Mouse (Mus musculus): ENCODE measurements around the gene Arhgap35.

Gene Arhgap35

DNA sequence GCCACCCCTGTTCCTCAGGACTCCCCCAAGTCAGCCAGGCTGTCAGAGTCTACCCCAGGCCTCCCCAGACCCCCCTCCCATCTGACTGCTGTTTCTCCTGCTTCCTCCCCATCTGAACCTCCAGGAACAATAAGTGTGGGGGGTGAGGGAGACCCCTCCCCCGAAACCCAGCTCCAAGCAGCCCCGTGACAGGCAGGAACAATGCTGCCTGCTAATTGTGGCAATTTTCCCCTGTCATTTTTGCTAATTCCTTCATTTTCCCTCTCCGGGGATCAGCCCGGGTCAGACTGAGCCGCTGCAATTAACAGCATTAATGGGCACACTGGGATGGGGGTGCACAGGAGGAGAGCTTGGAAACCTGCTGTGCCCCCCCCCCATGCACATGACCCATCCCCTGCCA lies 146.7 kb downstream of the Arhgap35 start:
- in situ Hi-C loops (cut with MboI, MseI) = no loop called here

DNA sequence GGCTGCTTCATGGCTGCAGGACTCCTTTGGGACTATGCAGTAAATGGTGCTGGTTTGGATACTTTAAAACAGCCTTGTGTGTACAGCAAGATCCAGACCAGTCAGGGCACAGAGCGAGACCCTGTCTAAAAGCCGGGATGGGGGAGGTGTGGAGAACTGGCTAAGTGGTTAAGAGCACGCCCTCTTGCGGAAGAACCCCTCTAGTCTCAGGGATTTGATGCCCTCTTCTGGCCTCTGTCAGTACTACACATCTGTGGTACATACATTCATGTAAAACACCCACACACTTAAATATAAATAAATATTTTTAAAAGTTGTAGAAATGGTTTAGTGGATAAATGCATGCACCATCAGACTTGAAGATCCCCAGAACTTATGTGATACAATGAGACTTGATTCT lies 148.2 kb downstream of the Arhgap35 start:
- in situ Hi-C loops (cut with MboI, MseI) = no loop called here

DNA sequence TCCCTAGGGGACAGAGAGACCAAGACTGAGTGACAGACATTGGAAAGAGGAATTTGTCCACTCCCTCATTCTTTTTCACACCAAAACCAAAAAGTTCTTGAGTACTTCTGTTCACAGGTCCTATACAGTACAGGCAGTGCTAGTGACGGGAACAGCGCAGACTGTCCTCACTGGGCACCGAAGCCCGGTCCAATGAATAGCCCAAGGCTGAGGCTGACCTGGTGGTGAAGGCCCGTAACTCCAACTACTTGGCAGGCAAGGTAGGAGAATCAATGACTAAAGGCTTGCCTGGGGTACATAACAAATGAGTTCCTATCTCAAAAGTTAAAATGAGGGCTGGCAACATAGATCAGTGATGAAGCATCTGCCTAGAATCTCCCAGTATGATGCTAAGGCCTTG lies 149.2 kb downstream of the Arhgap35 start:
- in situ Hi-C loops (cut with MboI, MseI) = no loop called here

DNA sequence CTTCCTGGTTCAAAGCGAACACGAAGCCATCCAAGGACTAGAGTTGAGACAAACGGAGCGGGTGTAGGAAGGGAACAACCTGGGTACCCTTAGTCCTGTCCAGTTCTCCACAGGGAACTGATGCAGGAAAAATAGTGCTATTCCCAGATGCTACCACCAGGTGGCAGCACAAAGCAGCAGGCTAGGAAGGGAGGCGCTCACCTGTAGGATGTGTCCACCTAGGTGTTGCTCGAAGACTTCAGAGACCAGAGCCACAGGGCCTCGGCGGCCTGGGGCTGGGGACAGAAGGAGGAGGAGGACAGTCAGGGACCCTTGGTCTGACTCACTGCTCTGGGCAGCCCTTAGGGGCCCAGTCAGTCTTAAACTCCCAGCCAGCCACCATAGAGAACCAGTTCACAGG lies 149.6 kb downstream of the Arhgap35 start:
- in situ Hi-C loops (cut with MboI, MseI) = no loop called here

DNA sequence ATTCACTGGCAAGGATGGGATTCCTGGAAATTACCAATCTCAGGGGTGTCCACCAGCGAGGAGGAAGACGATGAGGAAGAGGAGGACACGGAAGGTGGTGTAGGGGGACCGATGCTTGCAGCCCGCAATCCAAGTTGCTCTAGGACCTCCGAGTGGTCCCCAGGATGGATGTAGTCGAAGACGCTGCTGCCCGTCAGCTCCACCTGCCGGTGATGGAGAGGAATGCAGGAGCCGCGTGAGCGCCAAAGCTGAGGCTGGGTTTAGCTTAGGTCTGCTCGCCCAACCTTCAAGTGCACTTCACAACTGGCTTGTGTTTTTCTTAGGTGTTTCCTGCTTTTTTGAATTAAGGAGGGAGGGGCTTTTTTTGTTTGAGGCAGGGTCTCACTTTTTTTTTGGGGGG lies 151.6 kb downstream of the Arhgap35 start:
- in situ Hi-C loops (cut with MboI, MseI) = no loop called here

DNA sequence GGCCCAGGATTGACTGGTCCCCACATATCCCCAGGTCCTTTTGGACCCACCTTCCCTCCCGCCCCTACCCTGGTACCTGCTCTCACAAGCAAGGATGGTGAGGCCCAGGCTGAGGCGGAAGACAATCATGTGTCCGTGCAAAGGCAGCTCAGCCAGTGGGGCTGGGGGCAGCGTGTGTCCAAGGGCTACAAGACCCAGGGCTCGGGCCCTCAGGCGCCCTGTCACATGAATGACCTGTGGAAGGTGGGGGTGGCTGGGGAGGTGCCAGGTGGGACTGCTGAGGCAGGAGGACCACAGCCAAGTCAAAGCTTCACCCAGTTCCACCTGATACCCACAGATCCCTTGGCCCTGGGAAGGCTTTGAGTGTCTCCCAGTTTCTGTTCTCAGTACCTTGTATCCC lies 153.1 kb downstream of the Arhgap35 start:
- in situ Hi-C loops (cut with MboI, MseI) = no loop called here

DNA sequence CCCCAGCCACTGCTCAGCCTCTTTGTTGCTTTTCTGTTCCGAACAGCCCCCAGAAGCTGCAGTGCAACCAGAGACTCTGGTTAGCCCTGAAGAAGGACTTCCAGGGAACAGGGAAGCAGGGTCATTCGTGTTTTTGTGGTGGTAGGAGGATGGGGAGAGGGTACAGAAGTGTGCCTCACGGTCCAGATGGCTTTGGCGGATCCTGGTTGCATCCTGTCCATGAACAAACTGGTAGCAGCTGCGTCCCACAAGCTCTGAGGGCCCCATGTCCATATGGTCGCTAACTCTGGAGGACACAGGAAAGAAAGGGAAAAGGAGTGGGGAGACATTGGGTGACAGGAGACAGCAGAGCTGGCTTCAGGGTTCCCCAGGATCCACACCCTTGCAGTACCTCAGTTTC lies 153.6 kb downstream of the Arhgap35 start:
- in situ Hi-C loops (cut with MboI, MseI) = no loop called here

DNA sequence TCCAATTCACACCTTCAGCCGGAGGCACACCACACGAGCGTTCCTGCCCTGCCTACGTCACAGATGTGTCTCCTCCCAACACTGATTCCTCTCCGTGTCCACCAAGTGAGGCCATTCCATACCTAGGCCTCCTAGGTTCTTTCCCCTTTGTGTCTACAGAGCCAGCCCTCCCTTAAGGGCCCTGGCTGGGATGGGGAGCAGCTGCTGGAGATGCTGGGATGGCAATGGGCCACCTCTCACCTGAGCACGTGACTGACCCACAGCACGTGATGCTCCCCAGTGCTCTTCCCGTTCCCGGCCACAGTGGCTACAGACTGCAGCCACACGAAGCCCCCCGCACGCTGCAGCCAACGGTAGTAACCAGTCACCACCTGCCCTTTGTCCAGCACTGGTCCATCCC lies 154.2 kb downstream of the Arhgap35 start:
- in situ Hi-C loops (cut with MboI, MseI) = no loop called here

DNA sequence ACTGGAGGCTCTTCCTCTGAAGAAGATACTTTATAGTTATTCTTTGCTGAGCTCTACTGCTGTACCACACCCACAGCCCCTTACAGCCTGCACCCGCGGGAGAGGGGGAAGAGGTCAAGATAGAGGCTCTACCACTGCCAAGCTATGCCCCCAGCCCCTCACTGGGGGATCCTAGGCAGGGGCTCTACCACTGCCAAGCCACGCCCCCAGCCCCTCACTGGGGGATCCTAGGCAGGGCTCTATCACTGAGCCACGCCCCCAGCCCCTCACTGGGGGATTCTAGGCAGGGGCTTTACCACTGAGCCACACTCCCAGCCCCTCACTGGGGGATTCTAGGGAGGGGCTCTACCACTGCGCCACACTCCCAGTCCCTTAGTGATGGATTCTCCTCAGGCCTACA lies 158.5 kb downstream of the Arhgap35 start:
- in situ Hi-C loops (cut with MboI, MseI) = no loop called here

DNA sequence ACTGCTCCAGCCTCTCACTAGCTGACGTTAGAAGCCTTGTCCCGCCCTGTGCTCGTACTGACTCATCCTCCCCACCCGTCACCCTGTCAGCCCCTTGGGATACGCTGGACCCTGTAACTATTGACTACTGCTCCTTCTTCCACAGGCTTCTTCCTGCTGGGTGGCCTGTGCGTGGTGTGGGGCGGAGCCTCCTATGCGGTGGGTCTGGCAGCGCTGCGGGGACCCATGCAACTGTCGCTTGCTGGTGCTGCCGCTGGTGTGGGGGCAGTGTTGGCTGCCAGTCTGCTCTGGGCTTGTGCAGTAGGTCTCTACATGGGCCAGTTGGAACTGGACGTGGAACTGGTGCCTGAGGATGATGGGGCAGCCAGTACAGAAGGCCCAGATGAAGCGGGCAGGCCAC lies 159.8 kb downstream of the Arhgap35 start:
- in situ Hi-C loops (cut with MboI, MseI) = no loop called here

DNA sequence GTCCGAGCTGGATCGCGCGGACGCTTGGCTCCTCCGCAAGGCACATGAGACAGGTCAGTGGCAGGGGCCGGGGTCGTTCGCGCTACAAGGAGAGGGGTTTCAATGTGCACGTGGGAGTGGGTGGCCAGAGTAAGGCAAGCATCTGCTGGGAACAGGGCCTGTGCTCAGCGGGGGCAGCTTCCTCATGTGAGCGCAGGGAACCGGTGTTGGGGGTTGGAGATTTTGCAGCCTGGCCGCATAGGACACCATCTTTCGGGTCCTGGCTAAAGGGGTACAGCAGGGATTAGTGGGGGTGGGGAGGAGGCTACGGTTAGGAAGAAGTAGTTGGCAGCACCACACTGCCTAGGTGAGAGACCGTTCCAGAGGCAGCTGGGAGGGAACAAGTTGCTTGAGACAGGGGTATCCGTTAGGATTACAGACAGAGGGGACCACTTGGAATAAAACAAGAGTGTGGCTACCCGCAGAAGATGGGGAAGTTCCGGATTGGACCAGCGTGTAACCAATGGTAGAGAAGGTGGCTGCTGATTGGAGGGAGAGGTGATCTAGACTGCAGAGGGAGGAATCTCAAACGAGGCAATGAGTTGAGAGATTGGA lies 161.6 kb downstream of the Arhgap35 start:
- in situ Hi-C loops (cut with MboI, MseI) = no loop called here

DNA sequence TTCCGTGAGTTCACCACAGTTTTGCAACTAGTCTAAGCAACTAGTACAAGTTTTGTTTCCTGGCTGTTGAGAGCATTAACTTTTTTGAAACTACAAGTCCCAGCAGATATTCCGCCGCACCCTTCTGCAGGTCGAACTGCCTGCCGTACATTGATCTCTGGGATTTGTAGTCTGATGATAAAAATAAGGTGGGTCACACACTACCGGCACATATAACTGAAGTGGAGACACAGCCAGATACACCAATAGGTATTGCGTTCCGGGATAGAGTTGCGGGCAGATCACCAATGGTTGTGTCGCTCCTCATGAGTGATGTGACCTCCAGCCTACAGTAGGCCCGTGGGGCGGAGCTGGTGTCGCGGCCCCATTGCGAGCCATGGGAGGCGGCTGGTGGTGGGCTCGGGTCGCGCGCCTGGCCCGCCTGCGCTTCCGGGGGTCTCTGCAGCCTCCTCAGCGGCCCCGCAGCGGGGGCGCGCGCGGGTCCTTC lies 162.2 kb downstream of the Arhgap35 start, which contains the start of gene Tmem160:
Gene Tmem160 (plus strand): TSS at position 193 of the 487 bp plus-strand sequence.
- in situ Hi-C loops (cut with MboI, MseI) = no loop called here

DNA sequence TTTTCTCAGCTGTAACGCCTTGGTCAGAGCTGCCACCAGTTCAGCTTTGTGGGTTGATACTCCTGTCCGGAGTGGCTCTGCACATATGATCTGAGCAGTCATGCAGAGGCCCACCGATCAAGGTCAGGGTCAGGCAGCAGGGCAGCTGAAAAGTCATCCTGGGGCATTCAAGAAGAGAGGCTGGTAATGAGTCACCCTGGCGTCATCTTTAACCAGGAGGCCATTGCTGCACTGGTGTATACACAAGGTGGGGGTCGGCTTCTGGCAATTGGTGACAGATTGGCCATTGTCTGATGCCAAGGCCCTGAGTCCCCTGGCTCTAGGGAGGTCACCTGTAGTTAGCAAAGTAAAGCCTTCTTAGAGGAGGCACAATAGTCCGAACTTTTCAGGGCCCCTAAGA lies 163.1 kb downstream of the Arhgap35 start:
- in situ Hi-C loops (cut with MboI, MseI) = no loop called here
